Mouse (Mus musculus): ENCODE results near the gene Chst12. TPM values are rescaled to one million over a fixed set of nuclear protein-coding genes. Genes with fewer than 3 reads are reported as not detected.

Gene Chst12
- polyA plus RNA-seq, 1 experiment: 60.5 TPM

DNA sequence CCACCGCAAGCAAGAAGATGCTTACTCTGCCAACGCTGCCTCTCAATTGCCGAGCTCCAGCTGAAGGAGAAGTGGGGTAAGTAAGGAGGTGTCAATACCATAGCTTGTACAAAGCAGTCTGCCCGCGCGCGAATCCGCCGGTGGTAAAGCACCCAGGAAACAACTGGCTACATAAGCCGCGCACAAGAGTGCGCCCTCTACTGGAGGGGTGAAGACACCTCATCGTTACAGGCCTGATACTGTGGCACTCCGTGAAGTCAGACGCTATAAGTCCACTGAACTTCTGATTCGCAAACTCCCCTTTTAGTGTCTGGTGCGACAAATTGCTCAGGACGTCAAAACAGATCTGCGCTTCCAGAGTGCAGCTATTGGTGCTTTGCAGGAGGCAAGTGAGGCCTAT lies 41.0 kb downstream of the Chst12 start:
- no peak for DNase-seq
- 0 out of 2 replicates have a peak, but pooled peaks cover 2% of the 10 kb centered on the region for H3K4me1 ChIP-seq (ENCODE audit: control insufficient read depth, insufficient read depth, low read length)
- H3K4me3 ChIP-seq (replicated peaks; ENCODE audit: extremely low read depth, low read depth, low read length): no peak overlapping the region
- WGBS: 81% methylated on average over 19 of the region's 19 CpGs
- TF ChIP-seq CTCF (IDR thresholded peaks at IDR 0.05; ENCODE audit: insufficient read depth, low read length): peak; percentile 25; the same call in 1 of the 2 replicates
- no peak for TF ChIP-seq POLR2A (IDR thresholded peaks at IDR 0.05; ENCODE audit: borderline replicate concordance, extremely low read depth, low read depth, low read length)

DNA sequence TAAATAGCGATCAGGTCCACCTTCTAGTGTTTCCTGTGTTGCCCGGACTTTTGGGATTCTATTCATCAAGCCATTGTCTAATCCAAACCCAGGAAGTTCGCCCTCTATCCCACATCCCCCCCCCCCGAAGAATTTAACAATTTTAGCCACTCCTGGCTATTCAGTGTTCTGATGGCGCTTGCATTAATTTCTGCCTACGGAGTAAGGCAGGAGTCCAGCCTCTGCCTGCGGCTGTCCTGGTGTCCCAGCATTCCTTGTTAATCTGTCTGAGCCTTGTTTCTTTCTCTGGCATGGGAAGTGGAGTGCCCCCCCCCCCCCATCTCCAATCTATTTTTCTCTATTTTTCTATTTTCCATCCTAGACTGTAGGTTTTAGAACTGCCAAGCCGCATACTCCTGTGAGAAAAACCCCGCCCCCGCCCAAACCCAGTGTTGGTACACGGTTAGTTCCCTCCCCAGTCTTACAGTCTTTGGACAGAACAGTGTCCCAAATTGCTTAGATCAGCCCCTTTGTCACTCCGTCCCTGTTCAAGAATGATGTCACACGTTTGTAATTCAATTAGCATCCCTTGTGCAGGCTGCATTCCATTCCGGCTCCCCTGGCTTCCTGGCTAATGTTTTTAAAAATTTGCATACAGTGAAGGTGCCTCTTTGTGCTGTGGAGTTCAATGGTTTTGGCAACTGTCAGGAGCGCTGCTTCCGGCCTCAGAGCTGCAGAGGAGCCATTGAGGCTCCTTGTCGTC lies 44.1 kb downstream of the Chst12 start:
- no peak overlapping the region for H3K4me3 ChIP-seq (replicated peaks; ENCODE audit: extremely low read depth, low read depth, low read length)
- DNase-seq: no peak

DNA sequence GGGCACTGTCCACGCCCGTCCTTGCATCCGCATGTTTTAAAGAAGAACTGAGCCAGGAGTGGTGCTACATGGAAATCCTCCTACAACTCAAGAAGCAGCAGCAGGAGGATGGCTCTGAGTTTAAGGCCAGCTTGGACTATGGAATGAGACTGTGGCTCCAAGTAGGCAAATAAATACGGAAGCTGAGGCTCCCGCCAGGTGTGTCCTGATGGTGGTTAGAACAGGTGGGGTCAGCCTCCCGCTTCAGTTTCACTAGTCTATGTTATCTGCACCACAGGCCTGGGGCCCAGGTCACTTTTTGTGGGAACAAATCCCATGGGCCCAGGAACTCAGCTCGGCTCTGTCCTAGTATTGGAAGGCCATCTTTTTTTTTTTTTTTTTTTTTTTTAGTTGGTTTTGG lies 48.4 kb downstream of the Chst12 start:
- Histone ChIP-seq H3K4me1 (ENCODE audit: control insufficient read depth, insufficient read depth, low read length) (0 out of 2 replicates have a peak, but pooled peaks cover 2% of the 10 kb centered on the region), H3K4me3 (replicated peaks; ENCODE audit: extremely low read depth, low read depth, low read length) (no peak overlapping the region)
- WGBS: 89% methylated on average over 7 of the region's 7 CpGs
- TF ChIP-seq POLR2A (IDR thresholded peaks at IDR 0.05; ENCODE audit: borderline replicate concordance, extremely low read depth, low read depth, low read length): no peak
- TF ChIP-seq CTCF (IDR thresholded peaks at IDR 0.05; ENCODE audit: insufficient read depth, low read length): no peak
- DNase-seq: no peak

More for the DNA sequence above, 44.1 kb downstream of the Chst12 start:
- 21% methylated on average over 17 of the region's 17 CpGs for WGBS
- TF ChIP-seq POLR2A (IDR thresholded peaks at IDR 0.05; ENCODE audit: borderline replicate concordance, extremely low read depth, low read depth, low read length) (no peak), CTCF (IDR thresholded peaks at IDR 0.05; ENCODE audit: insufficient read depth, low read length) (no peak)
- H3K4me1 ChIP-seq (ENCODE audit: control insufficient read depth, insufficient read depth, low read length): 0 out of 2 replicates have a peak, but pooled peaks cover 2% of the 10 kb centered on the region

DNA sequence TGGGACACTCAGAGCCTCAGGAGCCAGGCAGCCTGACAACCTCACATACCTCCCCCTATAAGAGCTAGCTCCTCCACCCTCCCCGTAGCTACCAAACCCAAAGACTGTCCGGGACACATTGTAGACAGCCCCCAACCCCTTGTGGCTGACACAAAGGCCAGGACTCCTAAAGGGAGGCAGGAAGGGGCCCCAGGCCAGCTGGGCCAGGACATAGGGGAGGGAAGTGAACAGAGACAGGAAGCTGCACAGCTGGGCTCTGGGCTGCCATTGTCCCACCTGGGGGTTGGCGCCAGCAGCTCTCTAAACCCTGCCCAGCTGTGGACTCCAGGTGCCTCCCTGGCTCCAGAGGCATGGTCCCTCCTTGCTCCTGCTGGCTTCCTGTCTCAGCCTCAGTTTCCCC lies 51.5 kb downstream of the Chst12 start:
- no peak for TF ChIP-seq CTCF (IDR thresholded peaks at IDR 0.05; ENCODE audit: insufficient read depth, low read length)
- no peak for TF ChIP-seq POLR2A (IDR thresholded peaks at IDR 0.05; ENCODE audit: borderline replicate concordance, extremely low read depth, low read depth, low read length)
- no peak for DNase-seq
- 61% methylated on average over 3 of the region's 3 CpGs for WGBS
- no peaks in the 10 kb centered on the region for H3K4me1 ChIP-seq (ENCODE audit: control insufficient read depth, insufficient read depth, low read length)
- no peak overlapping the region for H3K4me3 ChIP-seq (replicated peaks; ENCODE audit: extremely low read depth, low read depth, low read length)

DNA sequence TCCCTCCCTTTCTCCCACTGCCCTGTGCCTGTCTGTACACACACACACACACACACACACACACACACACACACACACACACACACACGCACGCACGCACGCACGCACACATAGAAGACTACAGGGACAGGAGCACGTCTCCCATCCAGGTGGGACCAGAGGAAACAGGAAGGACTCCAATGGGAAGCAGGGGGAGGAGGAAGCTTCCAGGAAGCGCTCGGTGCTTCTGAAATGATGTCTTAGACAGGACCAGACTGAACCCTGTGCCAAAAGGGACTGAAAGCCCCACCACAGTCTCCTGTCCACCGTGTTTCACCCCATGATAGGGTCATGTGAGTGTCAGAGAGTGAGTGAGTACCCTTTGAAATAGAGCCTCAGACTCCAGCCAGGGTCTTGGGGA lies 57.3 kb downstream of the Chst12 start:
- H3K4me1 ChIP-seq (ENCODE audit: control insufficient read depth, insufficient read depth, low read length): 0 out of 2 replicates have a peak, but pooled peaks cover 3% of the 10 kb centered on the region
- no peak overlapping the region for H3K4me3 ChIP-seq (replicated peaks; ENCODE audit: extremely low read depth, low read depth, low read length)
- TF ChIP-seq POLR2A (IDR thresholded peaks at IDR 0.05; ENCODE audit: borderline replicate concordance, extremely low read depth, low read depth, low read length) (no peak), CTCF (IDR thresholded peaks at IDR 0.05; ENCODE audit: insufficient read depth, low read length) (no peak)
- DNase-seq: no peak
- 59% methylated on average over 9 of the region's 9 CpGs for WGBS

DNA sequence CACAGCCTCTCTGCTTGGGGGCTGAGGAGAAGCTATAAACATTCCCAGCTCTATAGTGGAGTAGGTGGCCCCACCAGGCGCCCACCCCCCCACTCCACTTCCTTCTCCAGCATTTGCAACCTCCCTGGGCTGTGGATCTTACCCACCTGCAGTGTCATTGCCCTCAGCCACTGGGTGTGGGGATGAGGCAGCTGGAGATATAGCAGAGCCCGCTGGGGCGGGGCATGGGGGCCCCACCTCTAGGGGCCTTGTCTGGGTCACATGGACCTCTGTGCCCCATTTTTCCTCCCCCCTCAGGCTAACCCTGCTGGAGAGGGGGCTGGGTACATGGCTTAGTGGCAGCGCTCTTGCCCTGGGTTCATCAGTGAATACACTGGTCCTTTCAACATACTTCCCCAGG lies 59.5 kb downstream of the Chst12 start, which contains the start of gene Grifin:
TSS of gene Grifin (minus strand) at position 176 of the 400 bp plus-strand sequence.
- TF ChIP-seq CTCF (IDR thresholded peaks at IDR 0.05; ENCODE audit: insufficient read depth, low read length) (no peak), POLR2A (IDR thresholded peaks at IDR 0.05; ENCODE audit: borderline replicate concordance, extremely low read depth, low read depth, low read length) (no peak)
- H3K4me1 ChIP-seq (ENCODE audit: control insufficient read depth, insufficient read depth, low read length): peaks cover 7% of the 10 kb centered on the region; the same call in 1 of the 2 replicates
- no peak within 1 kb of the TSS for H3K4me3 ChIP-seq (replicated peaks; ENCODE audit: extremely low read depth, low read depth, low read length)
- no peak for DNase-seq
- WGBS: 92% methylated on average over 4 of the region's 4 CpGs

DNA sequence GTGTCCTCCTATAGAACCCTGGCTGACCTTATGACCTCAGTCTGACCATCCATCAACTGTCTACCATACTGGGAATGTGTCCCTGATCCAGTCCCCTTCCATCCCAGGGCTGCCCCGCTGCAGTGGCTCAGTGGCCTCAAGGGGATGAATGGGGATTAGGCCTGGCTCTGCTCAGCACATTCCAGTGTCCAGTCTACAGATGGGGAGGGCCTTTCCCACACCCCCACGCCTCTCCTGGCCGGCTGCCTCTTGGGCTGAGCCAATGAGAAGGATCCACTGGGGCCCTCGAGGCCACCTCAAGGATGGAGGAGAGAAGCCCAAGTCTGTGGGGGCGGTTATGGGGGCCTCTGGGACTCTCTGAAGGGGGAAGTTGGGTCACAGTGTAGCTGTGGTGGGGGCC lies 60.1 kb downstream of the Chst12 start:
- no peak overlapping the region for H3K4me3 ChIP-seq (replicated peaks; ENCODE audit: extremely low read depth, low read depth, low read length)
- no peak for TF ChIP-seq CTCF (IDR thresholded peaks at IDR 0.05; ENCODE audit: insufficient read depth, low read length)
- no peak for TF ChIP-seq POLR2A (IDR thresholded peaks at IDR 0.05; ENCODE audit: borderline replicate concordance, extremely low read depth, low read depth, low read length)

DNA sequence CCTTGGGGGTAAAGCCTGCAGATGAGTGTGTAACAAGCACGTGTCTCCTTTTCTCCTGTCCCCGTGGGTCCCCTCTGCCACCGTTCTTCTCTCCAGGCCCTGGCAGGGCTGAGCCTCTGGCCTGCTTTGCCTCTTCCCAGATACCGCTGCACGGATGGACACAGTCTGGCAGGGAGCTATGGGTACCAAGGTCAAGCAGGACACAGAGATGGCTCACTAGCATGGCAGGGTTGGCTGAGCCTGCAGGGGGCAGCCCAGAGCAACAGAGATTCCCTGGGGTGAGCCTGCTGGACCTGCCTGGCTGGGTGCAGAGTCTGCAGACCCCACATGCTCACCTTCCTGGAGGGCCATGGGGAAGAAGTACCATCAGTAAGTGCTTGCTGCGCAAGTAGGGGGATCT lies 60.5 kb downstream of the Chst12 start:
- peaks cover 7% of the 10 kb centered on the region; the same call in 1 of the 2 replicates for H3K4me1 ChIP-seq (ENCODE audit: control insufficient read depth, insufficient read depth, low read length)
- peak; percentile 44 for DNase-seq
- no peak overlapping the region for H3K4me3 ChIP-seq (replicated peaks; ENCODE audit: extremely low read depth, low read depth, low read length)
- 71% methylated on average over 6 of the region's 6 CpGs for WGBS
- no peak for TF ChIP-seq POLR2A (IDR thresholded peaks at IDR 0.05; ENCODE audit: borderline replicate concordance, extremely low read depth, low read depth, low read length)
- TF ChIP-seq CTCF (IDR thresholded peaks at IDR 0.05; ENCODE audit: insufficient read depth, low read length): peak; percentile 50

More for the DNA sequence above, 60.1 kb downstream of the Chst12 start:
- DNase-seq: no peak
- H3K4me1 ChIP-seq (ENCODE audit: control insufficient read depth, insufficient read depth, low read length): peaks cover 7% of the 10 kb centered on the region; the same call in 1 of the 2 replicates
- WGBS: 50% methylated on average over 5 of the region's 5 CpGs

DNA sequence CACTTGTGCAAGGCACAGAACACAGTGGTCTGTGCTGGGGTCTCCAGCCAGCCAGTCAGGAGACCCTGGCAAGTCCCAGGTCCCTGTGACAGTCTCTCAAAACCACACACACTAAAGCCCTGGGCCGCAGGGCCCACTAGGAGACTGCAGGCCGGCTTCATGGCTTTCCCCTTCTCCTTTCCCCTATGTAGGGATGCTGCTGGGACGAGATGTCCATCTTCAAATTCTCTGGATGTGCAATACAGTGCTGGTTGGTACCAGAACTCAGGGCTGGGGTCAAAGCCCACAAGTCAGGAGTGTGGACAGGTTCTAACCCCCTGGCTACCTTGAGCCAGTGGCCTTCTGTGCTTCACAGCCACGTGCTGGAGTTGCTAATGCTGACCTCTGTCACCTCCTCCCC lies 60.9 kb downstream of the Chst12 start:
- DNase-seq: no peak
- WGBS: 87% methylated on average over 4 of the region's 4 CpGs
- H3K4me3 ChIP-seq (replicated peaks; ENCODE audit: extremely low read depth, low read depth, low read length): no peak overlapping the region
- TF ChIP-seq CTCF (IDR thresholded peaks at IDR 0.05; ENCODE audit: insufficient read depth, low read length) (no peak), POLR2A (IDR thresholded peaks at IDR 0.05; ENCODE audit: borderline replicate concordance, extremely low read depth, low read depth, low read length) (no peak)
- peaks cover 7% of the 10 kb centered on the region; the same call in 1 of the 2 replicates for H3K4me1 ChIP-seq (ENCODE audit: control insufficient read depth, insufficient read depth, low read length)

DNA sequence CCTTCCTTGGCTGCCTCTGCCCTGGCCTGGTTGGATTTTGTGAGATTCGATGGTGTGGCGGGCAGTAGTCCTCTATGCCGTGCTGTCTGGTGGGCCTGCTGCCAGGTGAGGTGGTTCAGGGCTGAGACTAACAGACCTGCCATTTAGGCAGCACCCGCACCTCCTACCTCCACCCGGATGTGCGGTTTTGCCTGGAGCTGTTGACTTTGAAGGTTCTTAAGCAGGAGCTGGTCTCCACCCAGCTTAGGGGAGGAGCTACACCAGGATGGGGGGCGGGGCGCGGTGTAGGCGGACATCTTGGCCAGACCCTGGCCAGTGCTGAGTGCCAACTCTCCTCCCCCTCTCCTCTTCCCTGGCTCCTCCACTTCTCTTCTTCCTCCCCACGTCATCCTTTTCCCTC lies 62.0 kb downstream of the Chst12 start:
- DNase-seq: peak; percentile 57
- Histone ChIP-seq H3K4me1 (ENCODE audit: control insufficient read depth, insufficient read depth, low read length) (peaks cover 7% of the 10 kb centered on the region; the same call in 1 of the 2 replicates), H3K4me3 (replicated peaks; ENCODE audit: extremely low read depth, low read depth, low read length) (no peak overlapping the region)
- 35% methylated on average over 11 of the region's 11 CpGs for WGBS
- 0 out of 2 replicates have a peak, but pooled peaks have one; percentile 13 for TF ChIP-seq POLR2A (IDR thresholded peaks at IDR 0.05; ENCODE audit: borderline replicate concordance, extremely low read depth, low read depth, low read length)
- no peak for TF ChIP-seq CTCF (IDR thresholded peaks at IDR 0.05; ENCODE audit: insufficient read depth, low read length)
